Mouse (Mus musculus) mouse trophoblast stem cell (cell line): ENCODE results near the gene Ripk1.
"Not testable (repeated sequence)": the region's sequence is repeated elsewhere in the genome, so short reads cannot be mapped to it uniquely, and the experiment has no call there.

Experiments
- in situ Hi-C, 2 experiments: fragments of 300-500 bp; cut with MseI, MboI; formaldehyde crosslinking; loops; 2 replicates in 1 of 2; 3 replicates in 1 of 2; pipeline ENCODE4 v1.15.1; 2025

The Ripk1 gene

DNA sequence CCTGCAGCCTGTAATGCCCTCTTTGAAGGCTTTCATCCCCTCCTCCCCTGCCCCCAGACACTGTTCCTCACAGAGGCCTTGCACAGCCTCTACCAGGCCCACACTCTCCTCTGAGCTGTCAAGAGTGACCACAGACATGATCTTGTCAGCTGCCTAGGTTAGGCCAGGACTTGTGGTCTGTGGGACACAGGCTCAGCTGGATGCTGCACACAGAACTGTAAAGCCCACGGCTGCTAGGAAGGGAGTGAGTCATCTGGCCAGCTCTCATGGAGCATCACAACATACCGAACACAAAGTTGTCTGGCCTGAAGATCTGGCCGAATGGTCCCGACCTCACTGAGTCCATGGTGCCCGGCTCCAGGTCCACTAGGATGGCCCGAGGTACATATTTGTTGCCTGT is 73.7 kb downstream of the Ripk1 start:
- in situ Hi-C loops: not testable (repeated sequence)

- in situ Hi-C loops: no loop called here
Observed at GRCm38 (mm10) chr13:34076561-34077491, 74.7 kb downstream of the Ripk1 start.

GRCm38 (mm10) chr13:34077492-34078271 is 75.5 kb downstream of the Ripk1 start, which contains the start of gene Tubb2a:
Gene Tubb2a, minus strand, starts transcription at chr13:34078007.
- in situ Hi-C loops: no loop called here

GRCm38 (mm10) chr13:34078500-34079280 is 76.5 kb downstream of the Ripk1 start:
- in situ Hi-C loops: no loop called here

GRCm38 (mm10) chr13:34079801-34080200 is 77.6 kb downstream of the Ripk1 start:
- in situ Hi-C loops: no loop called here

DNA sequence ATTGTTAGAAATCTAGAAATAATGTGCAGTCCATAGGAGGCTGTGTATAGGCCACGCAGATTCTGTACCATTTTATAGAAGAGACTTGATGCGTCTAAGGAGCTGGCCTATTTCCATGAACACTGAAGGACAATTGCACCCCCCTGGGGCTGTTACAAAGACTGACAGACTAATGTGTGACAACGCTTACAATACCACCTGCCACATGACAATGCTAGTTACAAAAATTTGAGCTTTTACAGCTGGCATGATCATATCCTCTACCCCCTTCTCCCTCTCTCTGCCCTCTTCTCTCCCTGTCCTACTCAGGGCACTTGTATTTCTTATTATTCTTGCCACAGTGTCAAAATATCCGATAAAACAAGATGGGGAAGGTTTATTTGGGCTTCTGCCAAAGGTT is 79.8 kb downstream of the Ripk1 start:
- in situ Hi-C loops: no loop called here

- in situ Hi-C loops: no loop called here
Observed at GRCm38 (mm10) chr13:34084026-34084750, 82.0 kb downstream of the Ripk1 start.
